Mouse (Mus musculus) hindbrain, embryonic 11.5 days (tissue): Measurements from ENCODE around the gene Gpr19. TPM values are rescaled to one million over a fixed set of nuclear protein-coding genes. Genes with fewer than 3 reads are reported as not detected.
A peak's percentile ranks its signal among the peaks of the same experiment; 100 is the strongest.

Experiments used
- ATAC-seq: fragments of 200-750 bp; cut with Nextera tagmentation; 2 replicates; pipeline ENCODE4 v1.8.0; 2017; ENCODE audit warnings: mild to moderate bottlenecking, moderate TSS enrichment, moderate library complexity; ENCODE audit not compliant: low FRiP score
- DNase-seq: peaks from one replicate; pipeline ENCODE4 v3.0.0-alpha.2; 2015; ENCODE audit warnings: low spot score
- H3K27ac ChIP-seq: fragments of 300-500 bp; sonication (generic); 2 replicates; pipeline ENCODE4 v1.5.1; 2014; ENCODE audit warnings: mild to moderate bottlenecking, low read depth, low read length
- H3K27me3 ChIP-seq: fragments of 300-500 bp; sonication (generic); 2 replicates; pipeline ENCODE4 v1.6.1; 2014; ENCODE audit warnings: mild to moderate bottlenecking, low read length, moderate library complexity, mixed read lengths; ENCODE audit not compliant: control insufficient read depth, insufficient read depth
- H3K36me3 ChIP-seq: fragments of 300-500 bp; sonication (generic); 2 replicates; pipeline ENCODE4 v1.6.1; 2014; ENCODE audit warnings: mild to moderate bottlenecking, low read length, moderate library complexity, mixed read lengths; ENCODE audit not compliant: control insufficient read depth, insufficient read depth
- H3K4me1 ChIP-seq: fragments of 300-500 bp; sonication (generic); replicated peaks from 2 replicates; pipeline ENCODE4 v1.6.1; 2014; ENCODE audit warnings: low read length, mixed read lengths; ENCODE audit not compliant: control insufficient read depth, insufficient read depth
- H3K4me2 ChIP-seq: fragments of 300-500 bp; sonication (generic); replicated peaks from 2 replicates; pipeline ENCODE4 v1.6.1; 2014; ENCODE audit warnings: mild to moderate bottlenecking, low read depth, low read length
- H3K4me3 ChIP-seq: fragments of 300-500 bp; sonication (generic); 2 replicates; pipeline ENCODE4 v1.5.1; 2014; ENCODE audit warnings: low read depth, low read length
- H3K9ac ChIP-seq: fragments of 300-500 bp; sonication (generic); 2 replicates; pipeline ENCODE4 v1.6.1; 2014; ENCODE audit warnings: low read depth, low read length
- H3K9me3 ChIP-seq: fragments of 300-500 bp; sonication (generic); 2 replicates; pipeline ENCODE4 v1.6.1; 2016; ENCODE audit warnings: low read length; ENCODE audit not compliant: control insufficient read depth
- WGBS: fragments of 180-500 bp; shearing (Covaris S2); extraction: QIAGEN DNeasy Blood & Tissue Kit; methylation state at CpG from one replicate; pipeline ENCODE4 v1.1.7; 2014; 5-methylcytosine and 5-hydroxymethylcytosine counted together
- polyA plus RNA-seq: library from polyadenylated mRNA; unstranded; fragments of >200 nt; fragmentation: Nextera tagmentation; extraction: Ambion mirVana; gene quantifications from 2 replicates; pipeline ENCODE4 v1.2.1, GENCODE M21; 2014

Gene Gpr19
- polyA plus RNA-seq, 1 experiment from 2014 or later = 27.7 TPM

DNA sequence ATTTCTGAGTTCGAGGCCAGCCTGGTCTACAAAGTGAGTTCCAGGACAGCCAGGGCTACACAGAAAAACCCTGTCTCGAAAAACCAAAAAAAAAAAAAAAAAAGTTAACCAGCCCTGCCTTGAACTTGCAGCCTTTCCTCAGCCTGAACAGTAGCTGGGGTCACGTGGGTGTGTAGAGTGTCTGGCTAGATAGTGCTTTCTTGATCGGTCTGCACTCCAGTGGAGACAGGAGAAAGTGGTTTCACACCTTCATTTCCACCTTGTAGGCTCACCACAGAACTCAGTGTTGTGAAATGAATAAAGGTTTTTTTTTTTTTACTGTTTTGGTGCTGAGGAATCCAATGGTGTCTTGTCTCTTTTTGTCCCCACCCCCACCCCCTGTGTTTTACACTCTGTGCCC is 5.0 kb upstream of the Gpr19 start:
- H3K4me1 ChIP-seq = no peaks in the 10 kb centered on the region
- no peaks in the 10 kb centered on the region for H3K36me3 ChIP-seq
- H3K27me3 ChIP-seq = no peaks in the 10 kb centered on the region
- no peak overlapping the region for H3K4me3 ChIP-seq
- 91% methylated on average over 4 of the region's 4 CpGs for WGBS
- no peak for ATAC-seq
- H3K9me3 ChIP-seq = no peaks in the 10 kb centered on the region
- no peak overlapping the region for H3K9ac ChIP-seq
- no peak for DNase-seq
- no peak overlapping the region for H3K4me2 ChIP-seq
- no peak overlapping the region for H3K27ac ChIP-seq

DNA sequence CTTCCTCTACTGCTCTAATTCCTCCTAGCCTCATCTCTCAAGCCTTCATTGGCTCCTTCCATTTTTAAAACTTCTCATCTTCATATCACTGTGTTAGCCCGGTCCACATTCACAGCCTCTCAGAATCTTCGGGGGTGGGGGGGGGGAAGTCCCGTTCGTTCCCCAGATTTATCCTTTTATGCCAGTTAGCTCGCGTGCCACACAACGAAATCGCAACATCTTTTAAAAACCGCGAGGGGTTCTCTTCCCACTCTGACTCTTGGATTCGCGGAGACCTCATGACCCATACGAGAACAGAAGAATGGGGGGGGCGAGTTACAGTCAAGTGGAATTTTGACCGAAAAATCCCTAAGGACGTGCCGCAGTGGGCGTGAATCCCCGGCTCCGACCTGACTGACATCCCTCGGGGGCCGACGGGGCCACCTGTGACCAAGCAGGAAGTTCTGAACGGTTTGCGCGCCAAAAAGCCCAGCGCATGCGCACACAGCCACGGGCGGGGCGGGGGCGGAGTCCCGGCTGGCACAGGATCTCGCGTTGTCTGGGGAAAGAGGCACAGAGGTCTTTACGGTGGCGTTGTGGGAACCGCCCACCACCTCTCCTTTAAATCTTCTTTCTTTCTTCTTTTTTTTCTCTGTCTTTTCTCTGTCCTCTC is 809 bp downstream of the Gpr19 start:
- WGBS = under 1% methylated on average over 38 of the region's 38 CpGs

DNA sequence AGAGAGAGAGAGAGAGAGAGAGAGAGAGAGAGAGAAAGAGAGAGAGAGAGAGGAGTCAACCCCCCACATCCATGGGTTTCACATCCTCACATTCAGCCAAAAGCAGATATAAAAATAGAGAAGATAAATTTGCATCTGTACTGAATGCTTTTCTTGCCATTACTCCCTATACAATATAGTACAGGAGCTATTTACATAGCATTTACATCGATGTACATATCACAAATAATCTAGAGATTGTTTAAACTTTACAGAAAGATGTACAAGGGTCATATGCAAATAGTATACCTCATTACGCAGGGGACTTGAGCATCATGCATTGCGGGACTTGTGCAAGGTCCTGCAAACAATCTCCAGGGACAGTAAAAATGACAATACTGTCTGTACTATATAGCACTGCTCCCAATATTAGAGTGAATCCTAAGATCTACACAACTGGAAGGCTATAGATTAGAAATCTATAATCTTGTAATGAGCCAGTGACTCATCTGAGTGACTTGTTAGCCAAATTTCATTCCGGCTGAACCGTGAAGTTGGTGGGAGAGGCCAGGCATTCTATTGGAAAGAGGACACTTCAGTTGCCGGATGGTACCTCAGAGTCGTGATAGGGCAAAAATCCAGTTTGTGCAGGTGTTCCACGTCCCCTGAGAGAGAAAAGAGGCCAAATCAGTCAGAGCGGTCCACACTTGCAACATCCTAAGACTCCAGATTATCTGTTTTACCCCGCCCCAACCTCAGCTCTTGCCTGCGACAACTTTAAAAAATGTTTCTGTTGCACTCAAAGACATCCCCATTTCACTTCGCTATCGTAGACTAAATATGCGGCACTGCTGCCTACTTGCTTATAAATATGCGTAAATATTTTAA is 1.6 kb downstream of the Gpr19 start:
- no peaks in the 10 kb centered on the region for H3K36me3 ChIP-seq
- H3K9ac ChIP-seq = peak overlapping the region; percentile 81
- no peaks in the 10 kb centered on the region for H3K27me3 ChIP-seq
- DNase-seq (no peak), ATAC-seq (no peak)
- H3K9me3 ChIP-seq = no peaks in the 10 kb centered on the region
- H3K4me2 ChIP-seq = peak overlapping the region; percentile 51
- no peak overlapping the region for H3K27ac ChIP-seq
- peak overlapping the region; percentile 43 for H3K4me3 ChIP-seq
- H3K4me1 ChIP-seq = no peaks in the 10 kb centered on the region; the same call in 1 of the 2 replicates
- 53% methylated on average over 15 of the region's 15 CpGs for whole genome bisulfite sequencing

More for the DNA sequence above, 809 bp downstream of the Gpr19 start:
- H3K4me1 ChIP-seq = no peaks in the 10 kb centered on the region; the same call in 1 of the 2 replicates
- peak overlapping the region; percentile 81 for H3K9ac ChIP-seq
- DNase-seq = peak; percentile 98
- ATAC-seq = peak; percentile 93
- H3K27me3 ChIP-seq = no peaks in the 10 kb centered on the region
- peak overlapping the region; percentile 100 for H3K27ac ChIP-seq
- no peaks in the 10 kb centered on the region for H3K36me3 ChIP-seq
- H3K4me2 ChIP-seq = peak overlapping the region; percentile 51
- peak overlapping the region; percentile 43 for H3K4me3 ChIP-seq
- H3K9me3 ChIP-seq = no peaks in the 10 kb centered on the region

DNA sequence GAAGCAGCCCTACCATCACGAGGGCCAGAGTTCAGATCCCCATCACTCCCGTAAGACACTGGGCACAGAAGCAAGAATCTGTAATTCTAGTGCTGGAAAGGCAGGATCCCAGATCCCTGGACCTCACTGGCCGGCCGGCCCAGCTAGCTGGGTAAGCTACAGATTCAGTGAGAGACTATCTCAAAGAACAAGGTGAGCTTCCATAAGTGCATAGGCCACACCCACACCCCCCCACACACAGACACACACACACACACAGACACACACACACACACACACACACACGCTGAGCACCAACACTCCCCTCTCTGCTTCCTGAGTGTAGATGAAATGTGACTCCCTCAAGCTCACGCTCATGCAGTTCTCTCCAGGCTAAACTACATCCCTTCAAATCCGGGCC is 7.9 kb downstream of the Gpr19 start:
- Histone ChIP-seq H3K4me1 (peaks cover 11% of the 10 kb centered on the region; the same call in 1 of the 2 replicates), H3K36me3 (no peaks in the 10 kb centered on the region), H3K9me3 (no peaks in the 10 kb centered on the region), H3K4me3 (no peak overlapping the region), H3K27ac (no peak overlapping the region), H3K4me2 (no peak overlapping the region), H3K27me3 (no peaks in the 10 kb centered on the region), H3K9ac (no peak overlapping the region)
- ATAC-seq (no peak), DNase-seq (no peak)
- 79% methylated on average over 7 of the region's 7 CpGs for WGBS

DNA sequence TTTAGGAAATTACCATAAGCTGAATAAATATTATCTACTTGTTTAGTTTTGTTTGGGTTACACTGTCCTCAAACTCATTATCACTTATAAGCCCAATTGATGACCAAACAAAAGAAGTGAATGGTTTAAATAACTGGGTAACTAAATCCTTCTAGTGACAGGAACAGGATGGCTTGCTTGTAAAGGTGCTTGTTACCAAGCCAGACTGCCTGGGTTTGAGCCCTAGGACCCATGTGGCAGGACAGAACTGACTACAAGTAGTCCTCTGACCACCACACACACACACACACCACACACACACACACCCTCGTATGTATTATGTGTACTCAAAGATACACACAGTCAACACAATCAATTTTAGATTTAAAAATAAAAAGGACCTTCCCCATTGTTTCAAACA is 8.6 kb downstream of the Gpr19 start:
- Histone ChIP-seq H3K36me3 (no peaks in the 10 kb centered on the region), H3K4me3 (no peak overlapping the region), H3K9ac (no peak overlapping the region), H3K4me2 (no peak overlapping the region), H3K27ac (no peak overlapping the region), H3K4me1 (peaks cover 11% of the 10 kb centered on the region; the same call in 1 of the 2 replicates), H3K27me3 (no peaks in the 10 kb centered on the region), H3K9me3 (no peaks in the 10 kb centered on the region)
- WGBS = 82% methylated on average over 1 of the region's 1 CpGs
- DNase-seq (no peak), ATAC-seq (no peak)

DNA sequence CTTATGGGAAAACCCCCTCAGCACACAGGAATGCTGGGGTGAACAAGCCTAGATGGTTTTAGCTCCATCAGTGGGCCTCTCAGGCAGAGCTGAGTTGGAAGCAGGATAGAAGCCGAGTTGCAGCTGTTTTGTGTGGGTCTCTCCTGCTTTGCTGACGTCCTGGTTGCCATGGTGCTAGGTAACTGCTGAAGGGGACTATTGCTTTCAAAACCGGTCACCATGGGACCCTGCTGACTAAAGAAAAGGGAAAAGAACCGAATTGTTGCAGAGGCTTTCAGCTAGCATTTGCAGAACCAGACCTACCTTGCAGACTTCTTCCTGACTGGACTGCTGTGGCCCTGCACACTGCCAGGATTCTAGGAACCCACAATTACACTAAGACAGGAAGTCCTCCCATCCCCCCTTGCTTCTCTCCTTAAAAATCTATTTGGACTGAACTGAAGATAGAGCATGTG is 9.8 kb downstream of the Gpr19 start:
- H3K9ac ChIP-seq = peak overlapping the region; percentile 48
- H3K36me3 ChIP-seq = no peaks in the 10 kb centered on the region
- 3% methylated on average over 4 of the region's 4 CpGs for WGBS
- H3K4me3 ChIP-seq = peak overlapping the region; percentile 56; the same call in 1 of the 2 replicates
- H3K4me1 ChIP-seq = peaks cover 11% of the 10 kb centered on the region; the same call in 1 of the 2 replicates
- ATAC-seq (peak; percentile 61), DNase-seq (peak; percentile 68)
- H3K27me3 ChIP-seq = no peaks in the 10 kb centered on the region
- H3K4me2 ChIP-seq = peak overlapping the region; percentile 38
- no peaks in the 10 kb centered on the region for H3K9me3 ChIP-seq
- peak overlapping the region; percentile 90 for H3K27ac ChIP-seq

DNA sequence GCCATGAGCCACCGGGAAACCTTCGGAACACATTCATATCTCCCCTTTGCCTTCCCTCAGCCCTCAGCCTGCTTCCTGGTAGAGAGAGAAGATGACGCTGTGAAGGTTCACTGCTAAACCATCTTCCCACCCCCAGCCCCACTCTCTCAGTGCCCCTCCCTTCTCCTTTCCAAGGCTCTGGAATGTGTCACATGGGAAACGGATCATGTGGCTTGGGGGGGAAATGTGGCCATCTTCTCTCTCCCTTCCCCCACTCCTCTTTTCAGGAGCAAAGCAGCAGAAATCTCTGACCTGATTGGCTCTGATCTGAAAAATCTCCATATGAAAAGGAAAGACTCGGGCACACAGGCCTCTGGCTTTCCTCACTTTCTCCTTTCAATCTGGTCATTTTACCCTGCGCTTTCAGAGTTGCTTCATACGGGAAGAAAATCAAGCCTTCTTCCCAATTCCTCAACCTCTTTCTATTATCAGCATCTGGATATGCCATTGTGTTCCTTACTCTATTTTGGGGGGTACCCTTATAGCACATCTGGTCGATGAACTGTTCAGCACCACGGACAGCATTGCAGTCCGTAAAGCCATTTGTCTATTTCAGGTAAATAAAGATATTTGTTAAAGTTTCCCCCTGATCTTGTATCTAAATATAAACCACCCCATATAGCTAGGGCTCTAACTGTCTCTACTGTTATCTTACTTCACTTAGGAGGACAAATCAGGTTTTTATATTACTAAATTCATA is 10.5 kb downstream of the Gpr19 start:
- 1% methylated on average over 10 of the region's 10 CpGs for WGBS
- DNase-seq (peak; percentile 92), ATAC-seq (peak; percentile 94)
- Histone ChIP-seq H3K4me2 (peak overlapping the region; percentile 38), H3K4me1 (peaks cover 11% of the 10 kb centered on the region; the same call in 1 of the 2 replicates), H3K36me3 (no peaks in the 10 kb centered on the region), H3K9ac (peak overlapping the region; percentile 76), H3K27ac (peak overlapping the region; percentile 90), H3K27me3 (no peaks in the 10 kb centered on the region), H3K4me3 (peak overlapping the region; percentile 56), H3K9me3 (no peaks in the 10 kb centered on the region)

DNA sequence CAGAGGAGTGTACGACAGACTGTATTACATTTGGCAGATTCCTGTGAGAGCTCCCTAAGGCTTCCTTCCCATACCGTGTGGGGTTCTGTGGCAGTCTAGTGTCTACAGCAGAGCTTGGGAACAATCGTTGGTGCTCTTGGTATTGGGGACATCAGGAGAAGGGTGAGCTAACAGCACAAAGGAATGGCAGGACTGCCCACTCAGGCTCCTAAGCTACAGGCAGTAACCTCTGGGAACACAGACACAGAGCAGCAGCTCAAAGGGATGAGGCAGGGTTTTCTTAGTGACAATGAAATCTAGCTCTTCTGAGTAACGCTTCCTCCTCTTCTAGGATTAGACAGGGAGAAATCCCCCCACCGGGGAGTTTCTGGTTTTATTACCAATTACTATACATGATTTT is 11.4 kb downstream of the Gpr19 start:
- Histone ChIP-seq H3K4me1 (peaks cover 11% of the 10 kb centered on the region; the same call in 1 of the 2 replicates), H3K9ac (peak overlapping the region; percentile 76), H3K9me3 (no peaks in the 10 kb centered on the region), H3K27me3 (no peaks in the 10 kb centered on the region), H3K36me3 (no peaks in the 10 kb centered on the region), H3K27ac (peak overlapping the region; percentile 90), H3K4me3 (peak overlapping the region; percentile 56), H3K4me2 (peak overlapping the region; percentile 38)
- 24% methylated on average over 5 of the region's 5 CpGs for WGBS
- DNase-seq = peak; percentile 33
- ATAC-seq = no peak
